Comparison of ENCODE assay signal across 14 mouse cellular contexts in the genomic region with DNA sequence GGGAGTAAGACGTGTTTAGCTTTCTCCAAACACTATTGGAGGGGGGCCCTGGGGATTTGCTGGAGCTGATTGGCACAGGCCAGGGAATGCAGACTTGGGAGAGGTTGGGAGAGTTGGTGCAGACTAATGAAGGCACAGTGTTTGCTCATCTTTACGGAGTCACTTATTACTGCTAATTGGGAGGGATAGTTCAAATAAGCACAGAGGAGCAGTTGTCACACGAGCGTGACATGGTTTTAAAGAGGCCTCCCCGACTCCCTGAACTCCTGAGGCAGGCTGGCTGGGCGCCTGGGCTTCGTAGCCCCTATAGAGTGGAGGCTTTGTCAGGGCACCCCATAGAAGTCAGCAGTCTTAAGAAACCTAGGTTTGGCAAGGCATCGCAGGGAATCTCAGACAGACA.
DNase-seq lines count a peak whose midpoint lies in the region; ATAC-seq lines count a peak whose summit lies in the region.
"Had no signal": no experiment of that assay in that cellular context is flagged by ENCODE, and none has a peak within 500 bp of the region (broad histone marks: within the 10 kb centered on the region; RNA-seq: fewer than 3 reads in every experiment).

No protein-coding gene starts in this region.

- H3K27me3 ChIP-seq in forebrain, embryonic 12.5 days: peaks cover 33% of the 10 kb centered on the region
- no peaks in the 10 kb centered on the region; the same call in 1 of the 2 replicates for H3K27me3 ChIP-seq in hindbrain, embryonic 15.5 days
- no peaks in the 10 kb centered on the region for H3K27me3 ChIP-seq in neural tube, embryonic 14.5 days (ENCODE audit: control insufficient read depth, insufficient read depth, low read length)
- H3K27me3 ChIP-seq: embryonic facial prominence, embryonic 15.5 days; heart, embryonic 12.5 days; limb, embryonic 12.5 days had no signal

- no peaks in the 10 kb centered on the region for H3K36me3 ChIP-seq in forebrain, embryonic 12.5 days (replicated peaks)
- H3K36me3 ChIP-seq in hindbrain, embryonic 15.5 days: no peaks in the 10 kb centered on the region
- no peaks in the 10 kb centered on the region for H3K36me3 ChIP-seq in neural tube, embryonic 14.5 days (ENCODE audit: control insufficient read depth, insufficient read depth, low read length)
- H3K36me3 ChIP-seq: embryonic facial prominence, embryonic 15.5 days; heart, embryonic 12.5 days; limb, embryonic 12.5 days had no signal

- 36% methylated on average over 8 of the region's 8 CpGs for WGBS in forebrain, embryonic 12.5 days
- 29% methylated on average over 8 of the region's 8 CpGs for WGBS in hindbrain, embryonic 15.5 days
- 29% methylated on average over 8 of the region's 8 CpGs for WGBS in neural tube, embryonic 14.5 days

- no peak overlapping the region for H3K4me3 ChIP-seq in forebrain, embryonic 12.5 days (replicated peaks)
- no peak overlapping the region for H3K4me3 ChIP-seq in hindbrain, embryonic 15.5 days
- no peak overlapping the region for H3K4me3 ChIP-seq in neural tube, embryonic 14.5 days (ENCODE audit: low read depth, low read length)
- H3K4me3 ChIP-seq: embryonic facial prominence, embryonic 15.5 days; heart, embryonic 12.5 days; limb, embryonic 12.5 days had no signal

- peak; percentile 33 for DNase-seq in layer of hippocampus, adult 9-11 months
- no peak for DNase-seq in layer of hippocampus, adult 18-20 months (ENCODE audit: low spot score in 2 of 2)
- no peak for DNase-seq in embryo, embryonic 11 days
- DNase-seq in testis, postnatal 14 days (ENCODE audit: low spot score): no peak
- no peak for DNase-seq in urinary bladder, postnatal 4 days (ENCODE audit: low spot score in 2 of 2)
- DNase-seq: kidney, postnatal 4 days; lung, embryonic 14.5 days; thymus, postnatal 25 days had no signal

- no peak overlapping the region; the same call in 1 of the 2 replicates for H3K27ac ChIP-seq in forebrain, embryonic 12.5 days
- H3K27ac ChIP-seq in hindbrain, embryonic 15.5 days (replicated peaks): peak overlapping the region; percentile 13; the same call in 1 of the 2 replicates
- 0 out of 2 replicates have a peak overlapping the region, but pooled peaks have one; percentile 28 for H3K27ac ChIP-seq in neural tube, embryonic 14.5 days (ENCODE audit: low read depth, low read length)
- H3K27ac ChIP-seq: embryonic facial prominence, embryonic 15.5 days; limb, embryonic 12.5 days had no signal

- peaks cover 11% of the 10 kb centered on the region for H3K4me1 ChIP-seq in forebrain, embryonic 12.5 days
- H3K4me1 ChIP-seq in hindbrain, embryonic 15.5 days (replicated peaks): peaks cover 9% of the 10 kb centered on the region; the same call in 1 of the 2 replicates
- peaks cover 7% of the 10 kb centered on the region; the same call in 1 of the 2 replicates for H3K4me1 ChIP-seq in neural tube, embryonic 14.5 days (ENCODE audit: control insufficient read depth, insufficient read depth, low read length)
- H3K4me1 ChIP-seq: embryonic facial prominence, embryonic 15.5 days; heart, embryonic 12.5 days had no signal

- no peak overlapping the region for H3K9ac ChIP-seq in forebrain, embryonic 12.5 days
- H3K9ac ChIP-seq in hindbrain, embryonic 15.5 days: no peak overlapping the region
- H3K9ac ChIP-seq in neural tube, embryonic 14.5 days (replicated peaks; ENCODE audit: low read depth, low read length): no peak overlapping the region
- H3K9ac ChIP-seq: embryonic facial prominence, embryonic 15.5 days; heart, embryonic 12.5 days; limb, embryonic 12.5 days; lung, embryonic 14.5 days had no signal

- no peaks in the 10 kb centered on the region for H3K9me3 ChIP-seq in forebrain, embryonic 12.5 days
- H3K9me3 ChIP-seq in hindbrain, embryonic 15.5 days: no peaks in the 10 kb centered on the region
- no peaks in the 10 kb centered on the region for H3K9me3 ChIP-seq in neural tube, embryonic 14.5 days (ENCODE audit: control insufficient read depth, low read length)
- H3K9me3 ChIP-seq: embryonic facial prominence, embryonic 15.5 days; limb, embryonic 12.5 days had no signal

- peak; percentile 90 for ATAC-seq in forebrain, embryonic 12.5 days (ENCODE audit: low FRiP score)
- ATAC-seq in hindbrain, embryonic 15.5 days (ENCODE audit: low FRiP score, low read depth): peak; percentile 91
- ATAC-seq in neural tube, embryonic 14.5 days (ENCODE audit: low read depth): peak; percentile 90

- H3K4me2 ChIP-seq in forebrain, embryonic 12.5 days: no peak overlapping the region
- H3K4me2 ChIP-seq in hindbrain, embryonic 15.5 days: no peak overlapping the region
- no peak overlapping the region for H3K4me2 ChIP-seq in neural tube, embryonic 14.5 days (ENCODE audit: low read depth, low read length)
- H3K4me2 ChIP-seq: embryonic facial prominence, embryonic 15.5 days; heart, embryonic 12.5 days; limb, embryonic 12.5 days; lung, embryonic 14.5 days had no signal
